Mouse (Mus musculus) layer of hippocampus, adult 2 months (tissue): ENCODE results near the gene Cped1. TPM values are rescaled to one million over a fixed set of nuclear protein-coding genes. Genes with fewer than 3 reads are reported as not detected.

ENCODE experiments used
- DNase-seq, 2 experiments: peaks; one replicate each; pipeline ENCODE4 v3.0.0; 2022; ENCODE audit warnings: low spot score in 2 of 2
- H3K27ac ChIP-seq: fragments of 200-600 bp; 2 replicates; pipeline ENCODE4 v1.8.1; 2022
- H3K4me3 ChIP-seq: fragments of 200-600 bp; 2 replicates; pipeline ENCODE4 v1.8.1; 2022; ENCODE audit warnings: mild to moderate bottlenecking
- CTCF ChIP-seq: fragments of 200-600 bp; conservative IDR thresholded peaks from 2 replicates; pipeline ENCODE4 v1.8.1; 2022; ENCODE audit warnings: antibody characterized with exemption, mild to moderate bottlenecking, moderate library complexity
- total RNA-seq, 2 experiments: library from RNA; stranded (reverse); gene quantifications; 2 replicates each; pipeline ENCODE4 v1.2.3; 2021

Cped1 gene
- total RNA-seq, 2 experiments from 2014 or later: 2.5 to 3.5 TPM

- no peak overlapping the region for H3K27ac ChIP-seq
- no peak overlapping the region for H3K4me3 ChIP-seq
- no peak for TF ChIP-seq CTCF
- DNase-seq: no peak
Measured at GRCm38 (mm10) chr6:22003200-22003587, 17.5 kb downstream of the Cped1 start.

DNA sequence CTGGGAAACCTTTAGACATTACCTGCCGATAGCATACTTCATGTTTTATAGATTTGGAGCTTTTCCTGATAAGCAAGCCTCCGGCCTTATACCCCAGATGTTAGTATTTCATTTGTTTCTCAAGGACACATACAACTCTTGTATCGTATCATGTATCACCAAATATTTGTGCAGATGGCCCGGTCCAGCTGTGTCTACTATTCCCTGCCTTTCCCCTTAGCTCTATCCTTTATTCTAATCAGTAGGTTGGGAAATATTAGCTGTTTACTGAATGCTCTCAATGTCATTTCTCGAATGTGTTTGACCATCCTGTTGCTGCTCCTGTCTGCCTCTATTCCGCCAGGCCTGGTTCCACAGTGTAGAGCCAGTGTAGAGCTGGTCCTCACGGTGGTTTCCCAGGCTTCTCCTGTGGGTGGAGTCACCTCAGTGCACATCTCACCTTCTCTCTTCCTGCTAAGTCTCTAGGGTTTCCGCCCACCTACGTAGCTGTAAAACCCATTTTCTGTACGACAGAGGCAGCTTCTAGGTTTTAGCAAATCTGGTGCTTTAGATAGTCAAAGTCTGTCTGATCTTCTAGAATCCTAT, 18.3 kb downstream of the Cped1 start:
- H3K4me3 ChIP-seq: no peak overlapping the region
- TF ChIP-seq CTCF: no peak
- DNase-seq: no peak
- no peak overlapping the region for H3K27ac ChIP-seq

DNA sequence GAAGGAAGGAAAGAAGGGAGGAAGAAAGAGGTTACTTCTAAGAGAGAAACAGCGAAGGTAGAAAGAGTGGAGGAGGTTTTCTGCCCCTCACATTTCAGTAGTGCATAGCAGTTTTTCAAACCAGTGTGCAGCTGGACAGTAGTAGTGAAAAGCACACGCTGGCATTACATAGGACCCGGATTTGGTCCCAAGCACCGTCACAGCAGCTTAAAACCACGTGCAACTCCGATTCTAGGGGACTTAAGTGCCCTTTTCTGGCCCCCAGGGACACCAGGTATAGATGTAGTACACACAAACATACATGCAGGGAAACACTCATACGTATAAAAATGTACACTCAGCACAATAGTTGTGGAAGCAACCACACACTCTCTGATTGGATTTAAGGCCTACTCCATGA, 22.6 kb downstream of the Cped1 start:
- no peak overlapping the region for H3K4me3 ChIP-seq
- TF ChIP-seq CTCF: no peak
- H3K27ac ChIP-seq: no peak overlapping the region
- DNase-seq: no peak

DNA sequence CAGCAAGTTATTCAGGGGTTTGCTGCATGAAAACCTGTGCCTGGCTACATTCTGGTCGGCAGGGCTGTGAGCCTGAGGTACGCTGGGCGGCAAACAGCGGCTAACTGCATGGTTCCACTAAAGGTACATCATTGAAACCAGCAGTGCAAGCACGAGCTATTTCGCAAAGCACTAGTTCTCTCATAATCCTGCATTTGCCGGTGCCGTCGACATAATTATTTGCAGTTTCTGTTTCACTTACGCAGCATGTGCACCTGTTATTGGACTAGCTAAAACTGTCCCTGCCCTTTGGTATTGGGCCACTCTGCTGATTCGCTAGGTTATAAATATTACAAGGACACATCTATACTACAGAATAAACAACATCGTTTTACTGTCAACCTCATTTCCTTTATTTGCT, 24.5 kb downstream of the Cped1 start:
- Histone ChIP-seq H3K4me3 (no peak overlapping the region), H3K27ac (no peak overlapping the region)
- no peak for DNase-seq
- no peak for TF ChIP-seq CTCF

- DNase-seq: no peak
- Histone ChIP-seq H3K4me3 (no peak overlapping the region), H3K27ac (no peak overlapping the region)
- TF ChIP-seq CTCF: no peak
Measured at GRCm38 (mm10) chr6:22010761-22011281, 25.1 kb downstream of the Cped1 start.

DNA sequence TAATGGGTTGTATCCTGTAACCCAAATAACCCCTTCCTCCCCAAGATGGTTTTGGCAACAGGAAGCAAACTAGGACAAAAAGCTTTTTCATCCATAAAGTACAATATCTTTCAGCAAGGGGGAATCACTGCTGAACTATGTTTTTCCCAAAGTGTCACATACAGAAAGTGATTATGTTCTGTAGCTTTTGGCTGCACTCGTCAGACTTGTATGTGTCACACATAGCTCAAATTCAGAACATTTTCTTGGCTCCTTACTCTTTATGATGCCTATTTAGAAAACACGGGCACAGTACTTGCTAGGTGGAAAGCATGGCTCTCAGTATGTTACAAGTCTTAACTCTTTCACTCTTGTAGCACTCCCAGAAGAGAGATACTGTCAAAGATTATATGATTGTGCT, 25.8 kb downstream of the Cped1 start:
- no peak for DNase-seq
- Histone ChIP-seq H3K27ac (no peak overlapping the region), H3K4me3 (no peak overlapping the region)
- TF ChIP-seq CTCF: no peak

GRCm38 (mm10) chr6:22012099-22012498, 26.4 kb downstream of the Cped1 start:
- Histone ChIP-seq H3K27ac (no peak overlapping the region), H3K4me3 (no peak overlapping the region)
- no peak for TF ChIP-seq CTCF
- no peak for DNase-seq

- Histone ChIP-seq H3K27ac (no peak overlapping the region), H3K4me3 (no peak overlapping the region)
- TF ChIP-seq CTCF: no peak
- DNase-seq: no peak
Measured at GRCm38 (mm10) chr6:22012501-22012900, 26.8 kb downstream of the Cped1 start.

DNA sequence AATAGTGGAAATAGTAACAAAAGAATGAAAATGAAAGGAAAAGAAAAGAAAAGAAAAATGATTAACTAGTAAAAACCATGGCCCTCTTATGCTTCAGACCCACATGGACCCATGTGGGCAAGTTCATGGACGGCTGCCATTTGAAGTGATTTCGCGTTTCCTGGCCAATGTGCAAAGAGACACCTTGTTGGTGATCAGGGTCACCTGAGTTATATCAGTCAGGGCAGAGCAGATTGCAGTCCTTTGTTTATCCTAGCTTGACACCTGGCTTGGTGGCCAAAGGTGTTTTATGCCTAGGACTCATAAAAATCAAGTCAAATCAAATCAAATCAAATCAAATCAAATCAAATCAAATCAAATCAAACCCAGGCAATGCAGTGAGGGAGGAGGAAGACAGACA, 27.7 kb downstream of the Cped1 start:
- TF ChIP-seq CTCF: no peak
- no peak overlapping the region for H3K27ac ChIP-seq
- no peak overlapping the region for H3K4me3 ChIP-seq
- DNase-seq: no peak

DNA sequence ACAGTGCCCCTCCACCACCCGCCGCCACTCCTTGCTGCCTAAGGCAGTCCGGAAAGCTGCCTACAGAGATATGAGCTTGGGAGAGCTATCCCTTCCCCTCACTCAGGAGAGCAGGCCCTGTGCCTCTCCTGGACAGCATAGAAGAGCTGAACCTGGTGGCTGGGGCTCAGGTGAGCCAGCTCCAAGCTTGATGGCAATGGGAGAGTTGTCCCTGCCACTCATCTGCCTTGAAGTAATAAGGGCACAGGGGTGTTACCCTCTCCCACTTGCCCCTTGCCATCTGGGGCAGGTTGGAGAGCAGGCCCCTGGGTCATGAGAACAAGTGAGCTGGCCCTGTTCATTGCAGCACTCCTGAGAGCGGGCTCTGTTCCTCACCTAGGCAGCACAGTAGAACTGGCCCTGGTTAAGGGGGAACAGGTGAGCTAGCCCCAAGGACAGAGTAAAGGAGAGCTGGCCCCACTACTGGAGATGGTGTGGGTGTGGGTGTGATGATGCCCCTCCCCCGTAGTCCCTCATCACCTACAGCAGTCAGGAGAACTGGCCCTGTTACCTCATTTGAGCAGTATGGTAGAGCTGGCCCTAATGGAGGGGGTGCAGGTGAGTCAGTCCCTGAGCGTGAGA, 28.7 kb downstream of the Cped1 start:
- no peak for TF ChIP-seq CTCF
- Histone ChIP-seq H3K27ac (no peak overlapping the region), H3K4me3 (no peak overlapping the region)
- DNase-seq: no peak

DNA sequence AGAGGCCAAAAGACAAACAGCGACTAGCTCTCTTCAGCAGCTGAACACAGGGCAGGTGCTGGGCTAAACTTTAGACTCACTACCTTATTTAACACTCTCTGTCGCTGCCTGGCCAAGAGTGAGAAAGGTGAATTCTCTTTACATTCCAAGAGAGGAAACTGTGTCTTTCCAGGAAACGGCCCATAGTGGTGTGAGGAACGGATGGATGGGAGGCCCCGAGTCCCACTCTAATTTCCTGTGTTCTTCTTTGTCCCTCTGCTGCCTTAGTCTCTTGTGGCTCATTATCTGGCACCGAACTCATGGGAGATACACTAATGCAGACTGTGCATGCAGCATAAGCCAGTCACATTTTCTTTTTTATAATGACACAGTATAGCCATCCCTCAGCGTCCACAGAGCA, 31.9 kb downstream of the Cped1 start:
- Histone ChIP-seq H3K27ac (no peak overlapping the region), H3K4me3 (no peak overlapping the region)
- no peak for DNase-seq

DNA sequence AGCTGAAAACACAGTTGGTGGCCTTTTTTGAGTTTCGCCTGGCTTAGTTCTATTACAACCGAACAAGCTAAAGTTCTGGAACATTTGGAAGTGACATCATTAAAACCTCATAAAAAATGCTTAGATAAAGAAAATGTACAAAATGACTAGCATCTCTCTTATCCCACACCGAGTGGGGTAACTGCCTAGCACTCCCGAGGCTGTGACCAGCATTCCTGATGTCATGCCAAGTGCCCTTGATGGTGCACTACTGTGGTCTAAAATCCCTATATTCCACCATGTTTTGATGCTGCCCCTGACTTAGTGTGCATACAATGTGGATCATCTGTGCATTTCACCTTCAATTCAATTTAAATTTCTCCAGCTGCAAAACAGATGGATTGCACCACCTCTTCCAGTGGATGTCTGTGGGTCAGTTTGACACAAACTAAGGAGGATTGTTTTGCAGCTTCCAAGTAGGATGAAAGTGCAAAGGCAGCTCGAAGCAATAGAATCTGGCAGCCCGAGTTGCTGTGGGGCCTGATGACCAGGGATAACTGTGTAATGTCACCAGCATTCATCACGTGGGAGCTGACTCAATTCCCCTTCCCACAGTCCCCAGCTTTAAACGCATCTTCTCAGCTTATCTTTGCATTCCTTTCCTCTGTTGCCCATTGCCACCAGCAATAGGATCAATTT, 33.2 kb downstream of the Cped1 start:
- no peak overlapping the region for H3K4me3 ChIP-seq
- TF ChIP-seq CTCF: no peak
- no peak for DNase-seq
- H3K27ac ChIP-seq: no peak overlapping the region

More for the DNA sequence above, 31.9 kb downstream of the Cped1 start:
- no peak for TF ChIP-seq CTCF

DNA sequence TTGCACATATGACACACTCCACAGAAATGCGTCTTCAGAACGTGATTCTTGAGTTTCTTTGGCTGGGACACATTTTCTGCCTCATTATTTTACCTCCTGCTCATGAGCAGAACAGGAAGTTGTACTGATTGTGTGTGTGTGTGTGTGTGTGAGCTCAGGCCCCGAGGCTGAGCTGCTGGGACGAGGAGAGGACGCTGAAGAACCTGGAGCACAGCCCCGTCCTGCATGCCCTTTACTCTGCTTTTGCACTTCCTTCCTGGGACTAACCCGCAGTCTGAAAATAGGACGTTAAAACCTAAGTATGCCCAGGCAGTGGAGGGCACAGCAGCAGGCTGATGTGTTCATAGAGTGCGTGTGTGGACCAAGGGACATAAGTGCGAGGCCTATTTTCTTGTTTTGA, 33.9 kb downstream of the Cped1 start:
- TF ChIP-seq CTCF: no peak
- H3K27ac ChIP-seq: no peak overlapping the region
- H3K4me3 ChIP-seq: no peak overlapping the region
- no peak for DNase-seq

DNA sequence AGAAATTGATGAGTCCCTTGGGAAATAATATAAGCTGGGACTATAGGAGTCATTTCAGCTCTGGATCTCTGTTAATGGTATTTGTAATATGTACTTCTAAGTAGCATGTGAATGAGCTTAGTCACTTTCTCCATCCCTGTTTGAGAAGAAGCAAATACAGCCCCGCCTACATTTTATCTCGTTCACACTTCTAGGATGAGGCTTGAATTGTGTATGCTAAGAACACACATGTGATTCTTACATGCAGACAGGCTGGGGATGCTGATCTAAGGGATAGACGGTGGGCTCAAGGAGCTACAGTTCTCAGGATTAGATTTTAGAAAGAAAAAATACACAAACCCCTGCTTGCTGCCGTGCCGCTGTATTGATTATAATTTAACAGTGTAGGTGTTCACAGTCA, 35.0 kb downstream of the Cped1 start:
- no peak for TF ChIP-seq CTCF
- no peak overlapping the region for H3K4me3 ChIP-seq
- H3K27ac ChIP-seq: no peak overlapping the region
- DNase-seq: no peak
